Mouse (Mus musculus): ENCODE results near the gene Asb3. TPM values are rescaled to one million over a fixed set of nuclear protein-coding genes. Genes with fewer than 3 reads are reported as not detected.

Gene Asb3
- polyA plus RNA-seq (2015; fragmentation: Nextera tagmentation; extraction: Ambion mirVana), result 28.7 and 29.7 TPM in 2 replicates

- WGBS, result 2% methylated on average over 37 of the region's 41 CpGs
- ATAC-seq, result peak; percentile 96
- Histone ChIP-seq H3K27me3 (replicated peaks; ENCODE audit: control insufficient read depth, insufficient read depth, low read length) (no peaks in the 10 kb centered on the region), H3K4me1 (ENCODE audit: control insufficient read depth, insufficient read depth, low read depth, low read length) (no peaks in the 10 kb centered on the region), H3K4me2 (ENCODE audit: low read length) (peak within 1 kb of the TSS; percentile 85), H3K4me3 (ENCODE audit: low read length) (peak within 1 kb of the TSS; percentile 74), H3K36me3 (ENCODE audit: control insufficient read depth, insufficient read depth, low read length) (no peaks in the 10 kb centered on the region), H3K9ac (ENCODE audit: low read depth, low read length) (peak within 1 kb of the TSS; percentile 89), H3K9me3 (ENCODE audit: control insufficient read depth, low read length) (no peaks in the 10 kb centered on the region), H3K27ac (ENCODE audit: low read depth, low read length) (peak within 1 kb of the TSS; percentile 92)
Measured at GRCm38 (mm10) chr11:30885171-30885871, at the start of gene Asb3, which contains the start of gene Gpr75. Gene Asb3 (plus strand): TSS chr11:30885416. Gene Gpr75 (plus strand): TSS chr11:30885358.

- Histone ChIP-seq H3K4me3 (ENCODE audit: low read length) (no peak overlapping the region), H3K27ac (ENCODE audit: low read depth, low read length) (no peak overlapping the region), H3K27me3 (replicated peaks; ENCODE audit: control insufficient read depth, insufficient read depth, low read length) (no peaks in the 10 kb centered on the region), H3K9ac (ENCODE audit: low read depth, low read length) (no peak overlapping the region), H3K36me3 (ENCODE audit: control insufficient read depth, insufficient read depth, low read length) (peaks cover 25% of the 10 kb centered on the region), H3K9me3 (ENCODE audit: control insufficient read depth, low read length) (no peaks in the 10 kb centered on the region), H3K4me1 (ENCODE audit: control insufficient read depth, insufficient read depth, low read depth, low read length) (no peaks in the 10 kb centered on the region), H3K4me2 (ENCODE audit: low read length) (no peak overlapping the region)
- no peak for ATAC-seq
- over 99% methylated on average over 2 of the region's 2 CpGs for WGBS
Measured at GRCm38 (mm10) chr11:30838793-30839192, 46.4 kb upstream of the Asb3 start.

GRCm38 (mm10) chr11:30844355-30844754, 40.9 kb upstream of the Asb3 start:
- Histone ChIP-seq H3K4me2 (ENCODE audit: low read length) (no peak overlapping the region), H3K9me3 (ENCODE audit: control insufficient read depth, low read length) (no peaks in the 10 kb centered on the region), H3K9ac (ENCODE audit: low read depth, low read length) (no peak overlapping the region), H3K4me1 (ENCODE audit: control insufficient read depth, insufficient read depth, low read depth, low read length) (no peaks in the 10 kb centered on the region), H3K27me3 (replicated peaks; ENCODE audit: control insufficient read depth, insufficient read depth, low read length) (no peaks in the 10 kb centered on the region), H3K27ac (ENCODE audit: low read depth, low read length) (no peak overlapping the region), H3K36me3 (ENCODE audit: control insufficient read depth, insufficient read depth, low read length) (peaks cover 22% of the 10 kb centered on the region), H3K4me3 (ENCODE audit: low read length) (no peak overlapping the region)
- ATAC-seq, result no peak
- 91% methylated on average over 1 of the region's 1 CpGs for WGBS

- Histone ChIP-seq H3K36me3 (ENCODE audit: control insufficient read depth, insufficient read depth, low read length) (peaks cover 26% of the 10 kb centered on the region), H3K4me1 (ENCODE audit: control insufficient read depth, insufficient read depth, low read depth, low read length) (no peaks in the 10 kb centered on the region), H3K27me3 (replicated peaks; ENCODE audit: control insufficient read depth, insufficient read depth, low read length) (no peaks in the 10 kb centered on the region), H3K9me3 (ENCODE audit: control insufficient read depth, low read length) (no peaks in the 10 kb centered on the region), H3K27ac (ENCODE audit: low read depth, low read length) (no peak overlapping the region), H3K4me2 (ENCODE audit: low read length) (no peak overlapping the region), H3K9ac (ENCODE audit: low read depth, low read length) (no peak overlapping the region), H3K4me3 (ENCODE audit: low read length) (no peak overlapping the region)
- no peak for ATAC-seq
Measured at GRCm38 (mm10) chr11:30872425-30872824, 12.8 kb upstream of the Asb3 start.

GRCm38 (mm10) chr11:30888153-30888552, 2.9 kb downstream of the Asb3 start:
- ATAC-seq, result no peak

GRCm38 (mm10) chr11:30896201-30896600, 11.0 kb downstream of the Asb3 start:
- no peak for ATAC-seq
- Histone ChIP-seq H3K4me3 (ENCODE audit: low read length) (no peak overlapping the region), H3K36me3 (ENCODE audit: control insufficient read depth, insufficient read depth, low read length) (peaks cover 14% of the 10 kb centered on the region), H3K4me1 (ENCODE audit: control insufficient read depth, insufficient read depth, low read depth, low read length) (no peaks in the 10 kb centered on the region), H3K9ac (ENCODE audit: low read depth, low read length) (no peak overlapping the region), H3K4me2 (ENCODE audit: low read length) (no peak overlapping the region), H3K27me3 (replicated peaks; ENCODE audit: control insufficient read depth, insufficient read depth, low read length) (no peaks in the 10 kb centered on the region), H3K27ac (ENCODE audit: low read depth, low read length) (no peak overlapping the region), H3K9me3 (ENCODE audit: control insufficient read depth, low read length) (no peaks in the 10 kb centered on the region)
- WGBS, result 94% methylated on average over 1 of the region's 1 CpGs

More at GRCm38 (mm10) chr11:30888153-30888552, 2.9 kb downstream of the Asb3 start:
- Histone ChIP-seq H3K4me2 (ENCODE audit: low read length) (no peak overlapping the region), H3K4me3 (ENCODE audit: low read length) (no peak overlapping the region), H3K27me3 (replicated peaks; ENCODE audit: control insufficient read depth, insufficient read depth, low read length) (no peaks in the 10 kb centered on the region), H3K27ac (ENCODE audit: low read depth, low read length) (no peak overlapping the region), H3K9me3 (ENCODE audit: control insufficient read depth, low read length) (no peaks in the 10 kb centered on the region), H3K36me3 (ENCODE audit: control insufficient read depth, insufficient read depth, low read length) (peaks cover 16% of the 10 kb centered on the region), H3K4me1 (ENCODE audit: control insufficient read depth, insufficient read depth, low read depth, low read length) (no peaks in the 10 kb centered on the region), H3K9ac (ENCODE audit: low read depth, low read length) (no peak overlapping the region)
- 93% methylated on average over 2 of the region's 2 CpGs for WGBS

GRCm38 (mm10) chr11:30899312-30899711, 14.1 kb downstream of the Asb3 start:
- H3K9me3 ChIP-seq (ENCODE audit: control insufficient read depth, low read length), result no peaks in the 10 kb centered on the region
- no peak overlapping the region for H3K9ac ChIP-seq (ENCODE audit: low read depth, low read length)
- no peaks in the 10 kb centered on the region for H3K27me3 ChIP-seq (replicated peaks; ENCODE audit: control insufficient read depth, insufficient read depth, low read length)
- no peak overlapping the region for H3K4me2 ChIP-seq (ENCODE audit: low read length)
- no peak overlapping the region for H3K4me3 ChIP-seq (ENCODE audit: low read length)
- H3K4me1 ChIP-seq (ENCODE audit: control insufficient read depth, insufficient read depth, low read depth, low read length), result no peaks in the 10 kb centered on the region
- no peak for ATAC-seq
- H3K36me3 ChIP-seq (ENCODE audit: control insufficient read depth, insufficient read depth, low read length), result no peaks in the 10 kb centered on the region
- H3K27ac ChIP-seq (ENCODE audit: low read depth, low read length), result no peak overlapping the region

- ATAC-seq, result no peak
- no peak overlapping the region for H3K4me3 ChIP-seq (ENCODE audit: low read length)
- 94% methylated on average over 3 of the region's 3 CpGs for WGBS
- H3K9ac ChIP-seq (ENCODE audit: low read depth, low read length), result no peak overlapping the region
- H3K4me1 ChIP-seq (ENCODE audit: control insufficient read depth, insufficient read depth, low read depth, low read length), result no peaks in the 10 kb centered on the region
- no peaks in the 10 kb centered on the region for H3K9me3 ChIP-seq (ENCODE audit: control insufficient read depth, low read length)
- no peaks in the 10 kb centered on the region for H3K27me3 ChIP-seq (replicated peaks; ENCODE audit: control insufficient read depth, insufficient read depth, low read length)
- peaks cover 2% of the 10 kb centered on the region; the same call in 1 of the 2 replicates for H3K36me3 ChIP-seq (ENCODE audit: control insufficient read depth, insufficient read depth, low read length)
- no peak overlapping the region for H3K4me2 ChIP-seq (ENCODE audit: low read length)
- no peak overlapping the region for H3K27ac ChIP-seq (ENCODE audit: low read depth, low read length)
Measured at GRCm38 (mm10) chr11:30912311-30912710, 27.1 kb downstream of the Asb3 start.

- no peaks in the 10 kb centered on the region for H3K27me3 ChIP-seq (replicated peaks; ENCODE audit: control insufficient read depth, insufficient read depth, low read length)
- H3K36me3 ChIP-seq (ENCODE audit: control insufficient read depth, insufficient read depth, low read length), result peaks cover 6% of the 10 kb centered on the region; the same call in 1 of the 2 replicates
- H3K9me3 ChIP-seq (ENCODE audit: control insufficient read depth, low read length), result no peaks in the 10 kb centered on the region
- H3K9ac ChIP-seq (ENCODE audit: low read depth, low read length), result no peak overlapping the region
- WGBS, result 53% methylated on average over 1 of the region's 1 CpGs
- H3K4me1 ChIP-seq (ENCODE audit: control insufficient read depth, insufficient read depth, low read depth, low read length), result no peaks in the 10 kb centered on the region
- H3K4me3 ChIP-seq (ENCODE audit: low read length), result no peak overlapping the region
- H3K4me2 ChIP-seq (ENCODE audit: low read length), result no peak overlapping the region
- ATAC-seq, result no peak
- no peak overlapping the region for H3K27ac ChIP-seq (ENCODE audit: low read depth, low read length)
Measured at GRCm38 (mm10) chr11:30920641-30921040, 35.4 kb downstream of the Asb3 start.

Data from hindbrain, embryonic 16.5 days (tissue).